Mouse (Mus musculus): ENCODE measurements around the gene Olfr299.

Gene Olfr299

DNA sequence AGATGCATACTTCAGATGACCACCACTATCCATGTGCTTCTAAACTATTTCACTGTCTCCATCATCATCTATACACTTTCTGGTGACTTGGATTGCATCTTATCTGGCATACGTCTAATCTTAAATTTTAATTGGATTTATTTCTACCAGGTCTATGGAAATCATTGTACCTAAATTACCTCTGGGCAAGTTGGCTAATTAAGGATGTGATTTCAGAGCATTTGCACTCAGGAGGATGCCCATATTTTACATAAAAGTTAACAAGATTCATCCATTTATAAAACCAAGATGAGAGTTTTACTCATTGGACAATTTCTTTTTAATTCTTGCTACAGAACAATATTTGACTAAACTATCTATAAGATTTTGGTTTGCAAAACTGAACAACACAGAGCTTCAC, at the start of gene Olfr299:
TSS of gene Olfr299 (plus strand) at position 301 of the 400 bp plus-strand sequence.
- DNase-seq (ENCODE audit: low read depth, low spot score), result no peak

DNA sequence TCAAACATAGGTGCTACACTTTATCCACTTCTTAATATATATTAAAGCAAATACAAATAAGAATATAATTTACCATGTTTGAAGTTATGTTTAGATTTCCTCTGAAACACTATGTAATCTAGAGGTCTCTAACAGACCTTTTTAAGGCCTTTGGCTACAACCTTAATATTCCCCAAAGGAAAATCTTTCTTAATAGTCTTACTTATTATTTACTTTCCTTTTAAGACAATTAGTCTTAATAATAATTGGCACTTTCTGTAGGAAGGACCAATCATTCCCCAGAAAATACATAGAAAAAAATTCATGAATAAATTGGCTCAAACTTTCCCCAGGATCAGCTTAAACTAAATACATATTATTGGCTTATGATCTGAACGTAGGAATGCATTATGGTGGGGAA, 32.7 kb downstream of the Olfr299 start, which contains the start of gene Olfr298:
TSS of gene Olfr298 (minus strand) at position 101 of the 400 bp plus-strand sequence.
- no peak for DNase-seq (ENCODE audit: low read depth, low spot score)
